Mouse (Mus musculus): ENCODE results near the gene Siah1b. TPM values are rescaled to one million over a fixed set of nuclear protein-coding genes. Genes with fewer than 3 reads are reported as not detected.
A peak's percentile ranks its signal among the peaks of the same experiment; 100 is the strongest.

Siah1b gene
- total and polyA plus RNA-seq, 3 experiments, result 17.5 to 20.6 (median 19.3) TPM

- ATAC-seq (ENCODE audit: extremely low read depth, insufficient number of reproducible peaks, low FRiP score, poor library complexity, severe bottlenecking), result peak; percentile 87
- H3K4me3 ChIP-seq (ENCODE audit: low read depth, low read length), result no peak overlapping the region
- no peaks in the 10 kb centered on the region for H3K27me3 ChIP-seq (ENCODE audit: insufficient read depth, low read length)
- TF ChIP-seq GATA2 (IDR thresholded peaks at IDR 0.05; ENCODE audit: borderline replicate concordance, low read depth, low read length), result no peak
- TF ChIP-seq GATA1 (IDR thresholded peaks at IDR 0.05; ENCODE audit: borderline replicate concordance, low read length), result no peak
- TF ChIP-seq CTCF (IDR thresholded peaks at IDR 0.05; ENCODE audit: low read depth, low read length), result no peak
- TF ChIP-seq POLR2AphosphoS5 (IDR thresholded peaks at IDR 0.05; ENCODE audit: insufficient replicate concordance, low read depth, low read length), result no peak
- peak; percentile 45; the same call in 1 of the 2 replicates for TF ChIP-seq TAL1 (conservative IDR thresholded peaks at IDR 0.05; ENCODE audit: low read depth, low read length)
- no peaks in the 10 kb centered on the region for H3K36me3 ChIP-seq (replicated peaks)
- no peaks in the 10 kb centered on the region for H3K9me3 ChIP-seq (replicated peaks)
- no peak for DNase-seq (ENCODE audit: low spot score)
- H3K4me1 ChIP-seq (ENCODE audit: insufficient read depth, low read depth, low read length), result peaks cover 32% of the 10 kb centered on the region
These were observed 5.7 kb upstream of the Siah1b start for GRCm38 (mm10) chrX:164082030-164082429.

- ATAC-seq (ENCODE audit: extremely low read depth, insufficient number of reproducible peaks, low FRiP score, poor library complexity, severe bottlenecking) (no peak), DNase-seq (ENCODE audit: low spot score) (no peak)
- H3K4me3 ChIP-seq (ENCODE audit: low read depth, low read length), result no peak overlapping the region
- TF ChIP-seq CTCF (IDR thresholded peaks at IDR 0.05; ENCODE audit: low read depth, low read length) (no peak), TAL1 (conservative IDR thresholded peaks at IDR 0.05; ENCODE audit: low read depth, low read length) (no peak)
- H3K27me3 ChIP-seq (ENCODE audit: insufficient read depth, low read length), result no peaks in the 10 kb centered on the region
- no peaks in the 10 kb centered on the region for H3K9me3 ChIP-seq (replicated peaks)
- peaks cover 9% of the 10 kb centered on the region for H3K4me1 ChIP-seq (ENCODE audit: insufficient read depth, low read depth, low read length)
- H3K36me3 ChIP-seq (replicated peaks), result peaks cover 30% of the 10 kb centered on the region
These were observed 7.3 kb downstream of the Siah1b start for GRCm38 (mm10) chrX:164068968-164069367.

GRCm38 (mm10) chrX:164066185-164066584 lies 10.1 kb downstream of the Siah1b start:
- peak; percentile 76 for ATAC-seq (ENCODE audit: extremely low read depth, insufficient number of reproducible peaks, low FRiP score, poor library complexity, severe bottlenecking)
- Histone ChIP-seq H3K36me3 (replicated peaks) (peaks cover 7% of the 10 kb centered on the region), H3K9me3 (replicated peaks) (no peaks in the 10 kb centered on the region)

GRCm38 (mm10) chrX:164059070-164059469 lies 17.2 kb downstream of the Siah1b start:
- Histone ChIP-seq H3K27me3 (ENCODE audit: insufficient read depth, low read length) (no peaks in the 10 kb centered on the region; the same call in 1 of the 2 replicates), H3K9me3 (replicated peaks) (no peaks in the 10 kb centered on the region), H3K36me3 (replicated peaks) (no peaks in the 10 kb centered on the region), H3K4me1 (ENCODE audit: insufficient read depth, low read depth, low read length) (peaks cover 21% of the 10 kb centered on the region), H3K4me3 (ENCODE audit: low read depth, low read length) (no peak overlapping the region)
- ATAC-seq (ENCODE audit: extremely low read depth, insufficient number of reproducible peaks, low FRiP score, poor library complexity, severe bottlenecking) (no peak), DNase-seq (ENCODE audit: low spot score) (no peak)
- TF ChIP-seq GATA2 (IDR thresholded peaks at IDR 0.05; ENCODE audit: borderline replicate concordance, low read depth, low read length), result no peak
- TF ChIP-seq POLR2AphosphoS5 (IDR thresholded peaks at IDR 0.05; ENCODE audit: insufficient replicate concordance, low read depth, low read length), result no peak
- TF ChIP-seq TAL1 (conservative IDR thresholded peaks at IDR 0.05; ENCODE audit: low read depth, low read length), result no peak
- TF ChIP-seq GATA1 (IDR thresholded peaks at IDR 0.05; ENCODE audit: borderline replicate concordance, low read length), result no peak
- no peak for TF ChIP-seq CTCF (IDR thresholded peaks at IDR 0.05; ENCODE audit: low read depth, low read length)

More at GRCm38 (mm10) chrX:164066185-164066584, 10.1 kb downstream of the Siah1b start:
- H3K27me3 ChIP-seq (ENCODE audit: insufficient read depth, low read length), result no peaks in the 10 kb centered on the region
- no peaks in the 10 kb centered on the region for H3K4me1 ChIP-seq (ENCODE audit: insufficient read depth, low read depth, low read length)
- H3K4me3 ChIP-seq (ENCODE audit: low read depth, low read length), result no peak overlapping the region
- peak; percentile 65 for TF ChIP-seq CTCF (IDR thresholded peaks at IDR 0.05; ENCODE audit: low read depth, low read length)
- no peak for TF ChIP-seq GATA2 (IDR thresholded peaks at IDR 0.05; ENCODE audit: borderline replicate concordance, low read depth, low read length)
- no peak for DNase-seq (ENCODE audit: low spot score)

- no peaks in the 10 kb centered on the region for H3K9me3 ChIP-seq (replicated peaks)
- DNase-seq (ENCODE audit: low spot score) (no peak), ATAC-seq (ENCODE audit: extremely low read depth, insufficient number of reproducible peaks, low FRiP score, poor library complexity, severe bottlenecking) (no peak)
- no peaks in the 10 kb centered on the region for H3K36me3 ChIP-seq (replicated peaks)
- H3K4me1 ChIP-seq (ENCODE audit: insufficient read depth, low read depth, low read length), result peaks cover 21% of the 10 kb centered on the region
- H3K4me3 ChIP-seq (ENCODE audit: low read depth, low read length), result no peak overlapping the region
- TF ChIP-seq POLR2AphosphoS5 (IDR thresholded peaks at IDR 0.05; ENCODE audit: insufficient replicate concordance, low read depth, low read length) (no peak), CTCF (IDR thresholded peaks at IDR 0.05; ENCODE audit: low read depth, low read length) (no peak), GATA2 (IDR thresholded peaks at IDR 0.05; ENCODE audit: borderline replicate concordance, low read depth, low read length) (no peak), TAL1 (conservative IDR thresholded peaks at IDR 0.05; ENCODE audit: low read depth, low read length) (no peak)
- H3K27me3 ChIP-seq (ENCODE audit: insufficient read depth, low read length), result no peaks in the 10 kb centered on the region; the same call in 1 of the 2 replicates
These were observed 17.8 kb downstream of the Siah1b start for GRCm38 (mm10) chrX:164058523-164058922.

- ATAC-seq (ENCODE audit: extremely low read depth, insufficient number of reproducible peaks, low FRiP score, poor library complexity, severe bottlenecking), result peak; percentile 28; the same call in 1 of the 2 replicates
These were observed 20.6 kb downstream of the Siah1b start for GRCm38 (mm10) chrX:164055726-164056125.

GRCm38 (mm10) chrX:164046736-164047135 lies 29.6 kb downstream of the Siah1b start:
- DNase-seq (ENCODE audit: low spot score), result no peak
- no peaks in the 10 kb centered on the region for H3K4me1 ChIP-seq (ENCODE audit: insufficient read depth, low read depth, low read length)
- H3K27me3 ChIP-seq (ENCODE audit: insufficient read depth, low read length), result no peaks in the 10 kb centered on the region
- no peak overlapping the region for H3K4me3 ChIP-seq (ENCODE audit: low read depth, low read length)
- H3K9me3 ChIP-seq (replicated peaks), result no peaks in the 10 kb centered on the region
- TF ChIP-seq CTCF (IDR thresholded peaks at IDR 0.05; ENCODE audit: low read depth, low read length) (no peak), POLR2AphosphoS5 (IDR thresholded peaks at IDR 0.05; ENCODE audit: insufficient replicate concordance, low read depth, low read length) (no peak), GATA2 (IDR thresholded peaks at IDR 0.05; ENCODE audit: borderline replicate concordance, low read depth, low read length) (no peak), GATA1 (IDR thresholded peaks at IDR 0.05; ENCODE audit: borderline replicate concordance, low read length) (no peak), TAL1 (conservative IDR thresholded peaks at IDR 0.05; ENCODE audit: low read depth, low read length) (no peak)
- ATAC-seq (ENCODE audit: extremely low read depth, insufficient number of reproducible peaks, low FRiP score, poor library complexity, severe bottlenecking), result no peak
- no peaks in the 10 kb centered on the region for H3K36me3 ChIP-seq (replicated peaks)

More at GRCm38 (mm10) chrX:164055726-164056125, 20.6 kb downstream of the Siah1b start:
- peaks cover 16% of the 10 kb centered on the region for H3K4me1 ChIP-seq (ENCODE audit: insufficient read depth, low read depth, low read length)
- no peak overlapping the region for H3K4me3 ChIP-seq (ENCODE audit: low read depth, low read length)
- no peaks in the 10 kb centered on the region; the same call in 1 of the 2 replicates for H3K27me3 ChIP-seq (ENCODE audit: insufficient read depth, low read length)
- H3K9me3 ChIP-seq (replicated peaks), result no peaks in the 10 kb centered on the region
- TF ChIP-seq POLR2AphosphoS5 (IDR thresholded peaks at IDR 0.05; ENCODE audit: insufficient replicate concordance, low read depth, low read length) (no peak), GATA2 (IDR thresholded peaks at IDR 0.05; ENCODE audit: borderline replicate concordance, low read depth, low read length) (no peak), CTCF (IDR thresholded peaks at IDR 0.05; ENCODE audit: low read depth, low read length) (no peak), TAL1 (conservative IDR thresholded peaks at IDR 0.05; ENCODE audit: low read depth, low read length) (no peak), GATA1 (IDR thresholded peaks at IDR 0.05; ENCODE audit: borderline replicate concordance, low read length) (no peak)
- no peak for DNase-seq (ENCODE audit: low spot score)
- no peaks in the 10 kb centered on the region for H3K36me3 ChIP-seq (replicated peaks)
